Comparison of ENCODE assay signal across 10 mouse cellular contexts in the genomic region with DNA sequence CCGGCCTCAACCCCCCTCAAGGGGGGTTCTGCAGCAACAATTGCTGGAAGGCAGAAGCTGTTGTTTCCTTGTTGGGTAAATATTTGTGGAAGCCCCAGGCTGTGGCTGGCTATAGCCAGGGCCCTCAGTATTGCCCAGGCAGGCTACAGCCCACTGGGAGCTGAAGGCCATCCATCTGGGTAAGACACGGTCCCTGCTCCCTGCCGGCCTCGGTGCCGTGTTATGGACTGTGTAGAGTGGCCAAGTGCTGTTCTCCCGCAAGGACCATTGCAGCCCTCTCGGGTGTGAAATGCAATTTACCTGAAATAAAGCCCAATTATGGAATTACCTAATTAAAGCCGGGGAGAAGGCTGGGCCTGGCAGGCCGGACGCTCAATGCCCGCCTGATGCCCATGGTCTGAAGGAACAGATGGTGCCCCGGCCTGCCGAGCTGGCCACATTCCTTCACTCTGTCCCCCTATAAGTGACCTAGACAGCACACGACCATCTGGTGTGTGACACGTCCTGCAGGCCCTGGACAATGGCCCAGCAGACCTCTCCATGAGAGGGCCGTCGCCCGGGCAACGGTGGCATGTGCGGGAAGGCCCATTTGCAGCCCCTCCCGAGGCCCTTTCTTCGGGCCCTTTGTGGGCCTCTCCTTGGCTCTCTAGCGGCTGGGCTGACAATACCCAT. TPM values are rescaled to one million over a fixed set of nuclear protein-coding genes. Genes with fewer than 3 reads are reported as not detected.
DNase-seq lines count a peak whose midpoint lies in the region; ATAC-seq and TF ChIP-seq lines count a peak whose summit lies in the region.
"Had no signal": no experiment of that assay in that cellular context is flagged by ENCODE, and none has a peak within 500 bp of the region (broad histone marks: within the 10 kb centered on the region; RNA-seq: fewer than 3 reads in every experiment).

No protein-coding gene starts in this region.

- H3K27ac ChIP-seq in heart, embryonic 13.5 days (replicated peaks), result no peak overlapping the region
- H3K27ac ChIP-seq in forebrain, embryonic 12.5 days, result peak overlapping the region; percentile 62
- H3K27ac ChIP-seq in midbrain, embryonic 14.5 days (replicated peaks; ENCODE audit: low read depth, low read length), result 0 out of 2 replicates have a peak overlapping the region, but pooled peaks have one; percentile 6
- no peak overlapping the region for H3K27ac ChIP-seq in left cerebral cortex, adult 2 months
- H3K27ac ChIP-seq: kidney, postnatal 0 days; stomach, embryonic 15.5 days had no signal

- peaks cover 14% of the 10 kb centered on the region for H3K4me1 ChIP-seq in heart, embryonic 13.5 days
- peaks cover 23% of the 10 kb centered on the region for H3K4me1 ChIP-seq in forebrain, embryonic 12.5 days
- H3K4me1 ChIP-seq in midbrain, embryonic 14.5 days (ENCODE audit: control insufficient read depth, insufficient read depth, low read length), result peaks cover 13% of the 10 kb centered on the region; the same call in 1 of the 2 replicates

- H3K9ac ChIP-seq in heart, embryonic 13.5 days, result peak overlapping the region; percentile 33; the same call in 1 of the 2 replicates
- no peak overlapping the region for H3K9ac ChIP-seq in forebrain, embryonic 12.5 days
- no peak overlapping the region for H3K9ac ChIP-seq in midbrain, embryonic 14.5 days (replicated peaks; ENCODE audit: low read length)
- H3K9ac ChIP-seq: stomach, embryonic 15.5 days had no signal

- intact Hi-C loops in left cerebral cortex, adult 2 months (cut with DNase I), result no loop called here

- no peak overlapping the region for H3K4me3 ChIP-seq in heart, embryonic 13.5 days
- no peak overlapping the region for H3K4me3 ChIP-seq in forebrain, embryonic 12.5 days (replicated peaks)
- no peak overlapping the region for H3K4me3 ChIP-seq in midbrain, embryonic 14.5 days (replicated peaks; ENCODE audit: low read depth, low read length)
- H3K4me3 ChIP-seq in left cerebral cortex, adult 2 months, result no peak overlapping the region
- H3K4me3 ChIP-seq: stomach, embryonic 15.5 days had no signal

- TF ChIP-seq CTCF in left cerebral cortex, adult 2 months (IDR thresholded peaks at IDR 0.05), result no peak

- H3K36me3 ChIP-seq in heart, embryonic 13.5 days, result no peaks in the 10 kb centered on the region
- no peaks in the 10 kb centered on the region for H3K36me3 ChIP-seq in forebrain, embryonic 12.5 days (replicated peaks)
- no peaks in the 10 kb centered on the region for H3K36me3 ChIP-seq in midbrain, embryonic 14.5 days (ENCODE audit: control insufficient read depth, insufficient read depth, low read length)
- H3K36me3 ChIP-seq: stomach, embryonic 15.5 days had no signal

- peaks cover 8% of the 10 kb centered on the region; the same call in 1 of the 2 replicates for H3K27me3 ChIP-seq in heart, embryonic 13.5 days (replicated peaks)
- peaks cover 91% of the 10 kb centered on the region for H3K27me3 ChIP-seq in forebrain, embryonic 12.5 days
- no peaks in the 10 kb centered on the region for H3K27me3 ChIP-seq in midbrain, embryonic 14.5 days (ENCODE audit: control insufficient read depth, insufficient read depth, low read length)
- H3K27me3 ChIP-seq: stomach, embryonic 15.5 days had no signal

- no peak for DNase-seq in heart, adult 11 months
- peak; percentile 75 for DNase-seq in midbrain, embryonic 14.5 days
- no peak for DNase-seq in left cerebral cortex, adult 2 months (ENCODE audit: extremely low spot score in 1 of 2, low spot score in 2 of 2)
- no peak for DNase-seq in layer of hippocampus, postnatal 36 days
- DNase-seq in adrenal gland, postnatal 4 days (ENCODE audit: low spot score in 2 of 2), result no peak

- 70% methylated on average over 23 of the region's 23 CpGs for WGBS in heart, embryonic 13.5 days
- WGBS in forebrain, embryonic 12.5 days, result 11% methylated on average over 23 of the region's 23 CpGs
- WGBS in midbrain, embryonic 14.5 days, result 23% methylated on average over 23 of the region's 23 CpGs

- H3K4me2 ChIP-seq in heart, embryonic 13.5 days, result no peak overlapping the region
- peak overlapping the region; percentile 24 for H3K4me2 ChIP-seq in forebrain, embryonic 12.5 days
- no peak overlapping the region for H3K4me2 ChIP-seq in midbrain, embryonic 14.5 days (ENCODE audit: low read length)
- H3K4me2 ChIP-seq: stomach, embryonic 15.5 days had no signal

- no peaks in the 10 kb centered on the region for H3K9me3 ChIP-seq in heart, embryonic 13.5 days
- no peaks in the 10 kb centered on the region for H3K9me3 ChIP-seq in forebrain, embryonic 12.5 days
- no peaks in the 10 kb centered on the region for H3K9me3 ChIP-seq in midbrain, embryonic 14.5 days (ENCODE audit: control insufficient read depth, low read length)
- H3K9me3 ChIP-seq: stomach, embryonic 15.5 days had no signal

- no peak for ATAC-seq in heart, embryonic 13.5 days (ENCODE audit: extremely low read depth, insufficient number of reproducible peaks, low FRiP score, low TSS enrichment)
- ATAC-seq in cerebellum, adult (ENCODE audit: insufficient number of reproducible peaks, low FRiP score, low TSS enrichment), result peak; percentile 88
- peak; percentile 86 for ATAC-seq in forebrain, embryonic 12.5 days (ENCODE audit: low FRiP score)
- ATAC-seq in midbrain, embryonic 14.5 days (ENCODE audit: low FRiP score, low TSS enrichment), result peak; percentile 63

RNA-seq across cellular contexts. Expression of a gene that starts 32.6 kb away (rescaled TPM):
- polyA plus RNA-seq in heart, embryonic 13.5 days (2015; fragmentation: Nextera tagmentation; extraction: Ambion mirVana), result 621 and 622 TPM in 2 replicates
- polyA plus RNA-seq in forebrain, embryonic 12.5 days (2016; fragmentation: Nextera tagmentation; extraction: Ambion mirVana), result 326 and 351 TPM in 2 replicates
- polyA plus RNA-seq in midbrain, embryonic 14.5 days (2014; fragmentation: Nextera tagmentation; extraction: Ambion mirVana), result 271 and 417 TPM in 2 replicates
- 10 to 100 TPM; 10.3 to 10.7 TPM for total RNA-seq in left cerebral cortex, adult 2 months (2021)
- 1 to 10 TPM; 3.6 to 6.7 TPM for total RNA-seq in layer of hippocampus, postnatal 36 days (2021)
- 1,000 to 10,000 TPM; 1,384 to 1,531 TPM for total RNA-seq in adrenal gland, postnatal 4 days (2021)

RNA-seq across cellular contexts. Expression of a gene that starts 45.3 kb away (rescaled TPM):
- polyA plus RNA-seq in heart, embryonic 13.5 days (2015; fragmentation: Nextera tagmentation; extraction: Ambion mirVana), result 0.90 and 1.3 TPM in 2 replicates
- 0.26 and 0.27 TPM in 2 replicates for polyA plus RNA-seq in forebrain, embryonic 12.5 days (2016; fragmentation: Nextera tagmentation; extraction: Ambion mirVana)
- 0.20 and 0.78 TPM in 2 replicates for polyA plus RNA-seq in midbrain, embryonic 14.5 days (2014; fragmentation: Nextera tagmentation; extraction: Ambion mirVana)
- under 1 TPM; 0.58 to 0.81 TPM for total RNA-seq in left cerebral cortex, adult 2 months (2021)
- under 1 TPM; 0.28 to 0.65 TPM for total RNA-seq in layer of hippocampus, postnatal 36 days (2021)
- 1 to 10 TPM; 5.5 to 7.0 TPM for total RNA-seq in adrenal gland, postnatal 4 days (2021)

Comparison
In these comparisons a context has a peak if more than half of its experiments do, and no peak if none do; other contexts are left out.
1. H3K27ac ChIP-seq: peak in forebrain, embryonic 12.5 days (single experiment) and midbrain, embryonic 14.5 days (single experiment); none in heart, embryonic 13.5 days (single experiment) and left cerebral cortex, adult 2 months (single experiment).
2. RNA of a gene that starts 32.6 kb away (total RNA-seq): 1,384 to 1,531 TPM in adrenal gland, postnatal 4 days; 10.3 to 10.7 TPM in left cerebral cortex, adult 2 months and 3.6 to 6.7 TPM in layer of hippocampus, postnatal 36 days; every median in the first group is over 100 times any median in the second.